Mouse (Mus musculus): ENCODE data around the gene Susd3.

Susd3 gene

GRCm38 (mm10) chr13:49187288-49188218, 61.0 kb downstream of the Susd3 start, which contains the start of gene Ninj1:
Gene Ninj1 (plus strand): TSS chr13:49187485.
- peak; percentile 81 for DNase-seq (ENCODE audit: extremely low spot score, low spot score)

DNA sequence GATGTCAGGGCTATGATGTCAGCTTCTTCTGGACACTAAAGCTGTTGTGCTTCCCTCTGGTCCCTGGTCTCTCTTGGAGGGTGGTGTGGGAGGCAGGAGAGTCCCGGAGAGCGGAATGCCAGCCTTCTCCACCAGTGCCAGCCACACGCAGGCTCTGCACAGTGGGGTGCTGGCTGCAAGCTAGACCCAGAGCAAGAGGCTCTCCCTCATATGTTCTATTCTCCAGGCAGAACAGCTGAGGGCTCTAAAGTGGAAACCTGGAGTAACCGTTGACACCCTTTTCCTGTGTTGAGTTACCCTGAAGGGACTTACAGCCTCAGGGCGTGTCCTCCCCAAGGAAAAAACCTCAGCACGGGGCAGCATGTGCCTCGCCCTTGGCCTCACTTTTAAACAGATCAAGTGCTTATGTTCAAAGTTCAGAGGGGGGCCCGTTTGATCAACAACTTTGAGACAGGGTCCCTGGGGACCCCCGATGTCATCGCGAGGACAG, 61.7 kb downstream of the Susd3 start:
- no peak for DNase-seq (ENCODE audit: extremely low spot score, low spot score)

DNA sequence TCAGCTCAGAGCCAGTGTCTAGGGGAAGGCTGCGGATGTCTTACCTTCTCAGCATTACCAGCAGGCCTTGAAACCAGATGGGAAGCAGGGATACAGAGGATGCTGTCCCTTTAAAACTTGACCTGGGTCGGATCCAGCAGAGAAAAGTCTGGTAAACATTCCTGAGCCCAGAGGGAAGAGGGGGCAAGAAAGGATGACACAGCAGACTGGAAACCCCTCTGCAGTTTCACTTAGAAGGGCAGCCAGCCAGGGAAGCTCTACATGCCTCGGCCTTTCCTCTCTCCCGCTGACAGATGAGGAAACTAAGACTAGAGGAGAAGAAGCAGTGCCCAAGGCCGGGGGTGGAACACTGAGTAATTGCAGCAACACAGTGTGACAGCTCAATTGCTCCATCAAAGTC, 64.9 kb downstream of the Susd3 start:
- DNase-seq (ENCODE audit: extremely low spot score, low spot score), result no peak

GRCm38 (mm10) chr13:49183161-49183560, 65.3 kb downstream of the Susd3 start:
- no peak for DNase-seq (ENCODE audit: extremely low spot score, low spot score)

DNA sequence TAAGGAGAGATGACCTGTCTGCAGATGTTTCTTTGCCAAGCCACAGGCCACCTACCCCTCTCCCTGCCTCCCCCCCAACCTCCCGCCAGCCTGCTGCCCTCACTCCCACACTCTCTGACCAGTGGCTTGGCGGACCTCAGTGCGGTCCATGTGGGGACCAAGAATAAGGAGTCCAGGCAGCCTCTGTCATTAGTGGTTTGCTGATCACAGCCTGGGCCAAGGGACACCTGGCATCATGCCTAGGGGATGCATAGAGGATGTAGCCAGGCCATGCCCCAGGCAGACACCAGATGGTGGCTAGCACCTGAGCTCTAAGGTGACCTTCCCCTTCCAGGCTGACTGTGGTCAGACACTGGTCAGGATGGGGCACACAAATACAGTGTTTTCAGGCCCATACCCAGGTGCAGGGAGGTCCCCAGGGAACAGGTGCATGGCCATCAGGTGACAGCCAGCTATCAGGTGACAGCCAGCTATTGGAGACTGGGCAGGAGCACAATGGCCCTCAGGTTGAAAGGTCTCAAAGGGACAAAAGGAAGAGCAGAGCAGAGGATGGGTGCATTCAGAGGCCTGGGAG, 67.0 kb downstream of the Susd3 start:
- no peak for DNase-seq (ENCODE audit: extremely low spot score, low spot score)

GRCm38 (mm10) chr13:49180691-49181090, 67.8 kb downstream of the Susd3 start:
- DNase-seq (ENCODE audit: extremely low spot score, low spot score), result no peak
